Mouse (Mus musculus) cerebellum, adult 2 months (tissue): ENCODE results near the gene Dpysl5. TPM values are rescaled to one million over a fixed set of nuclear protein-coding genes. Genes with fewer than 3 reads are reported as not detected.

Experiments used
- DNase-seq, 2 experiments: peaks; one replicate each; pipeline ENCODE4 v3.0.0; 2021
- H3K27ac ChIP-seq: fragments of 200-500 bp; 2 replicates; pipeline ENCODE4 v1.5.1; 2012; ENCODE audit warnings: low read length, control low read depth, inconsistent platforms; ENCODE audit not compliant: insufficient read depth
- H3K27me3 ChIP-seq: fragments of 200-500 bp; 2 replicates; pipeline ENCODE4 v1.6.1; 2012; ENCODE audit warnings: inconsistent platforms, mild to moderate bottlenecking, low read length, moderate library complexity; ENCODE audit not compliant: control insufficient read depth, insufficient read depth
- H3K4me1 ChIP-seq: fragments of 200-500 bp; 2 replicates; pipeline ENCODE4 v1.6.1; 2011; ENCODE audit warnings: low read length; ENCODE audit not compliant: control insufficient read depth, insufficient read depth
- H3K4me3 ChIP-seq: fragments of 200-500 bp; replicated peaks from 2 replicates; pipeline ENCODE3; 2011; ENCODE audit warnings: mild to moderate bottlenecking, low read depth, low read length, control low read depth; ENCODE audit not compliant: insufficient read depth
- CTCF ChIP-seq: fragments of 200-500 bp; IDR thresholded peaks from 2 replicates; pipeline ENCODE4 v1.5.1; 2011; ENCODE audit warnings: low read depth, mild to moderate bottlenecking, control low read depth, low read length, moderate library complexity, borderline replicate concordance; ENCODE audit not compliant: insufficient read depth
- POLR2A ChIP-seq: fragments of 200-500 bp; IDR thresholded peaks from 2 replicates; pipeline ENCODE4 v1.6.1; 2011; ENCODE audit warnings: low read length, control low read depth, borderline replicate concordance; ENCODE audit not compliant: insufficient read depth
- WGBS: fragments of 180-500 bp; shearing (Covaris S2); methylation state at CpG from one replicate; pipeline ENCODE4 v1.1.7; 2018; 5-methylcytosine and 5-hydroxymethylcytosine counted together
- polyA plus RNA-seq: library from polyadenylated mRNA; depleted of rRNA; stranded (reverse); fragments of >200 nt; gene quantifications from 2 replicates; pipeline ENCODE4 v1.2.3, GENCODE M21; 2012

Gene Dpysl5
- polyA plus RNA-seq, 1 experiment = 24.2 TPM

- Histone ChIP-seq H3K4me1 (no peaks in the 10 kb centered on the region), H3K27me3 (no peaks in the 10 kb centered on the region), H3K4me3 (no peak overlapping the region), H3K27ac (no peak overlapping the region)
- DNase-seq = no peak
- TF ChIP-seq POLR2A (no peak), CTCF (no peak)
- 93% methylated on average over 5 of the region's 5 CpGs for WGBS
Observed at GRCm38 (mm10) chr5:30726151-30726693, 14.9 kb downstream of the Dpysl5 start.

- Histone ChIP-seq H3K4me3 (no peak overlapping the region), H3K27ac (no peak overlapping the region), H3K4me1 (peaks cover 3% of the 10 kb centered on the region; the same call in 1 of the 2 replicates), H3K27me3 (no peaks in the 10 kb centered on the region)
- DNase-seq = no peak
- TF ChIP-seq POLR2A (no peak), CTCF (no peak)
- 42% methylated on average over 7 of the region's 7 CpGs for WGBS
Observed at GRCm38 (mm10) chr5:30732511-30732910, 21.1 kb downstream of the Dpysl5 start.

- peaks cover 12% of the 10 kb centered on the region for H3K4me1 ChIP-seq
- no peak for DNase-seq
- 77% methylated on average over 4 of the region's 4 CpGs for WGBS
- no peaks in the 10 kb centered on the region for H3K27me3 ChIP-seq
- H3K4me3 ChIP-seq = no peak overlapping the region
- no peak overlapping the region for H3K27ac ChIP-seq
- no peak for TF ChIP-seq CTCF
- TF ChIP-seq POLR2A = no peak
Observed at GRCm38 (mm10) chr5:30734666-30735065, 23.3 kb downstream of the Dpysl5 start.

- peaks cover 13% of the 10 kb centered on the region for H3K4me1 ChIP-seq
- H3K27ac ChIP-seq = no peak overlapping the region
- H3K4me3 ChIP-seq = no peak overlapping the region
- H3K27me3 ChIP-seq = no peaks in the 10 kb centered on the region
- WGBS = 46% methylated on average over 10 of the region's 10 CpGs
- no peak for TF ChIP-seq POLR2A
- TF ChIP-seq CTCF = no peak
- no peak for DNase-seq
Observed at GRCm38 (mm10) chr5:30738127-30738828, 26.9 kb downstream of the Dpysl5 start.

- Histone ChIP-seq H3K4me3 (no peak overlapping the region), H3K4me1 (peaks cover 13% of the 10 kb centered on the region), H3K27me3 (no peaks in the 10 kb centered on the region), H3K27ac (no peak overlapping the region)
- TF ChIP-seq POLR2A (no peak), CTCF (no peak)
- 60% methylated on average over 8 of the region's 8 CpGs for WGBS
- DNase-seq = no peak
Observed at GRCm38 (mm10) chr5:30739595-30739994, 28.2 kb downstream of the Dpysl5 start.

- Histone ChIP-seq H3K27me3 (no peaks in the 10 kb centered on the region), H3K27ac (no peak overlapping the region), H3K4me1 (peaks cover 8% of the 10 kb centered on the region), H3K4me3 (no peak overlapping the region)
- DNase-seq = no peak
- no peak for TF ChIP-seq POLR2A
- no peak for TF ChIP-seq CTCF
- 44% methylated on average over 12 of the region's 12 CpGs for WGBS
Observed at GRCm38 (mm10) chr5:30749582-30750311, 38.4 kb downstream of the Dpysl5 start.

GRCm38 (mm10) chr5:30751071-30751470, 39.7 kb downstream of the Dpysl5 start:
- H3K4me1 ChIP-seq = peaks cover 8% of the 10 kb centered on the region
- WGBS = 44% methylated on average over 5 of the region's 5 CpGs
- H3K27ac ChIP-seq = no peak overlapping the region
- H3K4me3 ChIP-seq = no peak overlapping the region
- H3K27me3 ChIP-seq = no peaks in the 10 kb centered on the region
- no peak for DNase-seq
- no peak for TF ChIP-seq POLR2A
- no peak for TF ChIP-seq CTCF

GRCm38 (mm10) chr5:30753128-30753527, 41.8 kb downstream of the Dpysl5 start:
- DNase-seq = peak; percentile 30 to 47
- 25% methylated on average over 4 of the region's 4 CpGs for WGBS
- H3K4me3 ChIP-seq = no peak overlapping the region
- no peaks in the 10 kb centered on the region for H3K27me3 ChIP-seq
- no peak overlapping the region for H3K27ac ChIP-seq
- H3K4me1 ChIP-seq = peaks cover 8% of the 10 kb centered on the region
- no peak for TF ChIP-seq POLR2A
- no peak for TF ChIP-seq CTCF
